Mouse (Mus musculus) kidney, postnatal 10 days (tissue): ENCODE measurements around the gene Abcg8.

Source experiments
- DNase-seq: peaks from one replicate; pipeline ENCODE4 v3.0.0; 2021; ENCODE audit warnings: mixed read lengths

The Abcg8 gene

GRCm38 (mm10) chr17:84658951-84659350, 17.2 kb upstream of the Abcg8 start:
- no peak for DNase-seq

- DNase-seq: no peak
Measured at GRCm38 (mm10) chr17:84665053-84665452, 11.0 kb upstream of the Abcg8 start.

- peak; percentile 44 for DNase-seq
Measured at GRCm38 (mm10) chr17:84665691-84666090, 10.4 kb upstream of the Abcg8 start.

- no peak for DNase-seq
Measured at GRCm38 (mm10) chr17:84667848-84668247, 8.3 kb upstream of the Abcg8 start.

GRCm38 (mm10) chr17:84672376-84673369, 3.4 kb upstream of the Abcg8 start:
- peak; percentile 45 for DNase-seq

- no peak for DNase-seq
Measured at GRCm38 (mm10) chr17:84674048-84674447, 2.1 kb upstream of the Abcg8 start.

- no peak for DNase-seq
Measured at GRCm38 (mm10) chr17:84675204-84675603, 898 bp upstream of the Abcg8 start.

GRCm38 (mm10) chr17:84677595-84677994, 1.5 kb downstream of the Abcg8 start:
- no peak for DNase-seq

- DNase-seq: no peak
Measured at GRCm38 (mm10) chr17:84681670-84682069, 5.6 kb downstream of the Abcg8 start.

- no peak for DNase-seq
Measured at GRCm38 (mm10) chr17:84682734-84683717, 6.9 kb downstream of the Abcg8 start, which contains the start of gene Abcg5. Gene Abcg5 (minus strand): TSS chr17:84683011.

- no peak for DNase-seq
Measured at GRCm38 (mm10) chr17:84684284-84684683, 8.2 kb downstream of the Abcg8 start.

- no peak for DNase-seq
Measured at GRCm38 (mm10) chr17:84685286-84685685, 9.2 kb downstream of the Abcg8 start.

GRCm38 (mm10) chr17:84687994-84688393, 11.9 kb downstream of the Abcg8 start:
- DNase-seq: no peak

- DNase-seq: no peak
Measured at GRCm38 (mm10) chr17:84688834-84689233, 12.7 kb downstream of the Abcg8 start.

GRCm38 (mm10) chr17:84689316-84689715, 13.2 kb downstream of the Abcg8 start:
- no peak for DNase-seq

GRCm38 (mm10) chr17:84690111-84690510, 14.0 kb downstream of the Abcg8 start:
- no peak for DNase-seq

- DNase-seq: no peak
Measured at GRCm38 (mm10) chr17:84693741-84694140, 17.6 kb downstream of the Abcg8 start.

- DNase-seq: peak; percentile 29
Measured at GRCm38 (mm10) chr17:84696537-84696936, 20.4 kb downstream of the Abcg8 start.

GRCm38 (mm10) chr17:84698727-84699126, 22.6 kb downstream of the Abcg8 start:
- peak; percentile 78 for DNase-seq

- DNase-seq: peak; percentile 47
Measured at GRCm38 (mm10) chr17:84707407-84707806, 31.3 kb downstream of the Abcg8 start.

GRCm38 (mm10) chr17:84708818-84709217, 32.7 kb downstream of the Abcg8 start:
- no peak for DNase-seq

GRCm38 (mm10) chr17:84709403-84709851, 33.3 kb downstream of the Abcg8 start:
- DNase-seq: peak; percentile 36

- DNase-seq: no peak
Measured at GRCm38 (mm10) chr17:84713563-84714164, 37.6 kb downstream of the Abcg8 start.
